Mouse (Mus musculus): ENCODE measurements around the gene Otud4.
A peak's percentile ranks its signal among the peaks of the same experiment; 100 is the strongest.
"Not testable (repeated sequence)": the region's sequence is repeated elsewhere in the genome, so short reads cannot be mapped to it uniquely, and the experiment has no call there.

The Otud4 gene

GRCm38 (mm10) chr8:79639586-79640451, at the start of gene Otud4:
Otud4 (plus strand) TSS chr8:79639618.
- DNase-seq (ENCODE audit: low spot score in 2 of 2) = peak; percentile 23 to 54

GRCm38 (mm10) chr8:79600962-79601361, 38.5 kb upstream of the Otud4 start:
- no peak for DNase-seq (ENCODE audit: low spot score in 2 of 2)

GRCm38 (mm10) chr8:79603204-79603603, 36.2 kb upstream of the Otud4 start:
- not testable (repeated sequence) for DNase-seq (ENCODE audit: low spot score in 2 of 2)

- DNase-seq (ENCODE audit: low spot score in 2 of 2) = no peak
These were observed 33.2 kb upstream of the Otud4 start for GRCm38 (mm10) chr8:79606225-79606624.

- DNase-seq (ENCODE audit: low spot score in 2 of 2) = no peak
These were observed 32.6 kb upstream of the Otud4 start for GRCm38 (mm10) chr8:79606751-79607300.

- DNase-seq (ENCODE audit: low spot score in 2 of 2) = no peak
These were observed 30.7 kb upstream of the Otud4 start for GRCm38 (mm10) chr8:79608701-79609100.

- DNase-seq (ENCODE audit: low spot score in 2 of 2) = no peak
These were observed 29.1 kb upstream of the Otud4 start for GRCm38 (mm10) chr8:79610268-79610667.

- no peak for DNase-seq (ENCODE audit: low spot score in 2 of 2)
These were observed 27.1 kb upstream of the Otud4 start for GRCm38 (mm10) chr8:79612298-79612697.

GRCm38 (mm10) chr8:79612965-79613364, 26.5 kb upstream of the Otud4 start:
- DNase-seq (ENCODE audit: low spot score in 2 of 2) = no peak

- DNase-seq (ENCODE audit: low spot score in 2 of 2) = no peak
These were observed 23.6 kb upstream of the Otud4 start for GRCm38 (mm10) chr8:79615741-79616350.

- no peak for DNase-seq (ENCODE audit: low spot score in 2 of 2)
These were observed 20.5 kb upstream of the Otud4 start for GRCm38 (mm10) chr8:79618906-79619305.

GRCm38 (mm10) chr8:79619353-79619752, 20.1 kb upstream of the Otud4 start:
- DNase-seq (ENCODE audit: low spot score in 2 of 2) = no peak

- no peak for DNase-seq (ENCODE audit: low spot score in 2 of 2)
These were observed 19.4 kb upstream of the Otud4 start for GRCm38 (mm10) chr8:79620000-79620399.

GRCm38 (mm10) chr8:79620489-79621276, 18.7 kb upstream of the Otud4 start:
- DNase-seq (ENCODE audit: low spot score in 2 of 2) = no peak

GRCm38 (mm10) chr8:79622346-79622745, 17.1 kb upstream of the Otud4 start:
- DNase-seq (ENCODE audit: low spot score in 2 of 2) = no peak

GRCm38 (mm10) chr8:79623351-79623750, 16.1 kb upstream of the Otud4 start:
- no peak for DNase-seq (ENCODE audit: low spot score in 2 of 2)

GRCm38 (mm10) chr8:79624416-79624815, 15.0 kb upstream of the Otud4 start:
- no peak for DNase-seq (ENCODE audit: low spot score in 2 of 2)

- no peak for DNase-seq (ENCODE audit: low spot score in 2 of 2)
These were observed 13.2 kb upstream of the Otud4 start for GRCm38 (mm10) chr8:79626213-79626612.

- no peak for DNase-seq (ENCODE audit: low spot score in 2 of 2)
These were observed 3.9 kb upstream of the Otud4 start for GRCm38 (mm10) chr8:79635491-79635890.

GRCm38 (mm10) chr8:79636151-79636550, 3.3 kb upstream of the Otud4 start:
- DNase-seq (ENCODE audit: low spot score in 2 of 2) = no peak

- no peak for DNase-seq (ENCODE audit: low spot score in 2 of 2)
These were observed 2.2 kb upstream of the Otud4 start for GRCm38 (mm10) chr8:79637237-79637636.
